Mouse (Mus musculus): ENCODE results near the gene Kat8.
A peak's percentile ranks its signal among the peaks of the same experiment; 100 is the strongest.

Kat8 gene

DNA sequence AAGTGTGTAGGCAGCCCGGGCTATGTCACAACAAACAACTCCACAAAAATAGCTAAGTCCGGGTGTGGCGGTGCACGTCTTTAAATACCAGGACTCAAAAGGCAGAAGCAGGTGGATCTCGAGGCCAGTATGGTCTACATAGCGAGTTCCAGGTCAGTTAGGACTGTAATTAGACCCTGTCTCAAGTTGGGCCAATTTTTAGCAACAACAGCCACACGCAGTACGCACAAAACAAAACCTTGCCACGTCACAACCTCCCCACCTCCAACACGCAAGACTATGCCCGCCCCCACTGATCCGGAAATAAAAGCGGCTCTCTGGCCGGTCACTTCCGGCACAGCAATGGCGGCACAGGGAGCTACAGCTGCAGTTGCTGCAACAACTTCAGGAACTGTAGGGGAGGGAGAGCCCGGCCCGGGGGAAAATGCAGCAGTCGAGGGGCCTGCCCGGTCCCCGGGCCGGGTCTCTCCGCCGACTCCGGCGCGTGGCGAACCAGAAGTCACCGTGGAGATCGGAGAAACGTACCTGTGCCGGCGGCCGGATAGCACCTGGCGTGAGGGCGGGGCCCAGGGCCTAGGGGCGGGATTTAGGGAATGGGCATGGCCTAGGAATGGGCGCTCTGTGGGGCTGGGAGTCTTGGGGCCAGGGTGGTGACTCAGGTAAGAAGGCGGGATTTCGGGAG is at the start of gene Kat8:
Gene Kat8, plus strand, starts transcription at position 327 of the 682 bp plus-strand sequence.
- DNase-seq (ENCODE audit: low read depth) = peak; percentile 97

- DNase-seq (ENCODE audit: low read depth) = no peak
Measured at GRCm38 (mm10) chr7:127866434-127866833, 45.9 kb upstream of the Kat8 start.

DNA sequence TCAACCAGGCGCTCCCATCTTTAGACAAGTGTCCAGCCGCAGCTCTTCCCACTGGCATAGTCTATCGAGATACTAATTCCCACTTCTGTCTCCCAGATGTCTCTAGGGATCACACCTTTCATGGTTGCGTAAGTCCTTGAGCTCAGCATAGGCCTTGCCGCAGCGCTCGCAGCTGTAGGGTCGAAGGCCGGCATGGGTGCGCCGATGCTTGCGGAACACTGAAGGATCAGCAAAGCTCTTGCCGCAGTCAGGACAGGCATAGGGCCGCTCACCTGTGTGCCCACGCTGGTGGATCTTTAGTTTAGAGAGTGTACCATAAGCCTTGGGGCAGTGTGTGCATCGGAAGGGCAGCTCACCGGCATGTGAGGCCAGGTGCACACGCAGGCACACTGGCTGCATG is 44.7 kb upstream of the Kat8 start:
- DNase-seq (ENCODE audit: low read depth) = no peak

GRCm38 (mm10) chr7:127869149-127869810 is 43.0 kb upstream of the Kat8 start:
- DNase-seq (ENCODE audit: low read depth) = no peak

GRCm38 (mm10) chr7:127870136-127870821 is 42.0 kb upstream of the Kat8 start:
- DNase-seq (ENCODE audit: low read depth) = peak; percentile 31

- no peak for DNase-seq (ENCODE audit: low read depth)
Measured at GRCm38 (mm10) chr7:127874812-127875626, 37.3 kb upstream of the Kat8 start.

DNA sequence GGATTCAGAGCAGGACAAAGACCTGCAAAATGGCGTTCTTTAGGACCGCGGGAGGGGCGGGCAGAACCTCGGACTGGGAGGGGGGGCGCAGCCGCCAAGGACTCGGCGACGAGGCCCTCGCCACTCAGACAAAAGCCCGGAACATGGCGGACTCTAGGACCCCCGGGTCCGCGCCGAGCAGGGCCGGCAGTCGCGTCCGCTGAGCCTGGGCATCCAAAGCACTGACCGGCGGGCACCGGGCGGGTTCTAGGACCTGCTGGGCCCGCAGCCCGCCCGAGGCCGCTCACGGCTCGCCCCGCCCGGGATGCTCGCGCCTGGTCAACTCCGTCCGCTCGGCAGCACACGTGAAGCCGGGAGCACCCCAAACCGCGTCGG is 36.7 kb upstream of the Kat8 start:
- DNase-seq (ENCODE audit: low read depth) = peak; percentile 89

- peak; percentile 90 for DNase-seq (ENCODE audit: low read depth)
Measured at GRCm38 (mm10) chr7:127876041-127876466, 36.3 kb upstream of the Kat8 start, which contains the start of gene Zfp646. Gene Zfp646, plus strand, starts transcription at chr7:127876221.

- DNase-seq (ENCODE audit: low read depth) = peak; percentile 96
Measured at GRCm38 (mm10) chr7:127876467-127877348, 35.6 kb upstream of the Kat8 start, which contains the start of gene Zfp668. Gene Zfp668, minus strand, starts transcription at chr7:127876828.

GRCm38 (mm10) chr7:127879301-127879700 is 33.0 kb upstream of the Kat8 start:
- DNase-seq (ENCODE audit: low read depth) = no peak

- no peak for DNase-seq (ENCODE audit: low read depth)
Measured at GRCm38 (mm10) chr7:127880431-127880830, 31.9 kb upstream of the Kat8 start.

- no peak for DNase-seq (ENCODE audit: low read depth)
Measured at GRCm38 (mm10) chr7:127885951-127886350, 26.4 kb upstream of the Kat8 start.

- no peak for DNase-seq (ENCODE audit: low read depth)
Measured at GRCm38 (mm10) chr7:127886551-127886950, 25.8 kb upstream of the Kat8 start.

DNA sequence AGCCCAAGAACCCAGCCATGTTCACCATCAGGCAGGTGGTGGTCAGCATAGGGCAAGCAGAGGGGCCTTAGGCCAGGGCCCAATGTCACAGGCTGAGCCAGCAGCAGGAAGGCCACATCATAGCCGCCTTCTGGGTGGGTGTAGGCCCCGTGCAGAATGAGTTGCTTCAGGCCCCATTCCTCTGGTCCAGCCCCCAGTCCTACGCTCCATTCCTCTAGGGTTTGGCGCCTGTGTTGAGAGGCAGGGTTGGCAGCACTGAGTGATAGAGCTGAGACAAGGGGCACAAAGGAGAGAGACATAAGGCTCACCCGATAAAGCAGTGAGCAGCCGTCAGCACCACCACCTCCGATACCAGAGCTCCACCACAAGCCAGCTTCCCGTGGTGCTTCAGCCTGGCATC is 25.1 kb upstream of the Kat8 start:
- no peak for DNase-seq (ENCODE audit: low read depth)

GRCm38 (mm10) chr7:127887781-127888180 is 24.5 kb upstream of the Kat8 start:
- no peak for DNase-seq (ENCODE audit: low read depth)

DNA sequence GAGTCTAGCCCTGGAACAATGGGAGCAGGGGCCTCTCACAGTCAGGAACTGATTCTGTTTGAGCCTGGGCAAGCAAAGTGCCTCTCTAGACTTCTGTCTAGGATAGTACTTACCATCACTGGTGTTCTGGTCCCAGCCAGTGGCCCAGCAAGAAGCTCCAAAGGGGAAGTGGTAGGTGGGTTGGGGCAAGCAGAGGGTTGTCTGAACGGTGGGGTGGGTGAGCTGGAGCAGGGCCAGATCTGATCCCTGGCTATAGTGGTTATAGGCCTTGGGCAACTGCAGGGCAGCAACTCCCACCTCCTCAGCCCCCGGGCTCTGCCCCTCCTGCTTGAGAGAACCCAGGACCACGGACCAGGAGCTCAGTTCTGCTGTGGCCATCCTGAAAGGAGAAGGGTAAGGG is 23.5 kb upstream of the Kat8 start:
- no peak for DNase-seq (ENCODE audit: low read depth)

DNA sequence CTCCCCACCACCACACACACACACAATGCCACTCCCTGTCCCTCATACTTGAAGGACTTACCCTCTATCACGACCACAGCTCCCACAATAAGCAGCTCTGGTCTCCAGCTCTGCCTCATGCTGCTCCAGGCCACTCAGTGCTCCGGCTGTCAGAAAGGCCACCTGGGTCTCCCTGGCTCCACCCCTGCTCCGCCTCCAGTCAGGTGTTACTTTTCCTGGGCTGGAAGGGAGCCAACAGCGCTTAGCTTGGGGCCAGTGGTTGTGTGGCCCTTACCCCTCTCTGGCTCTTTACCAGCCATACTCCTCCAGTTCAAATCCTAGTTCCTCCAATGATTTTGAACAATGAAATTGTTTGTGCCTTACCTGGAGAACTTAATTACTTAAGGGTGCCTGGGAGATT is 21.5 kb upstream of the Kat8 start, which contains the start of gene Prss53:
Gene Prss53, minus strand, starts transcription at position 173 of the 400 bp plus-strand sequence.
- DNase-seq (ENCODE audit: low read depth) = no peak

- no peak for DNase-seq (ENCODE audit: low read depth)
Measured at GRCm38 (mm10) chr7:127894480-127894879, 17.8 kb upstream of the Kat8 start.

DNA sequence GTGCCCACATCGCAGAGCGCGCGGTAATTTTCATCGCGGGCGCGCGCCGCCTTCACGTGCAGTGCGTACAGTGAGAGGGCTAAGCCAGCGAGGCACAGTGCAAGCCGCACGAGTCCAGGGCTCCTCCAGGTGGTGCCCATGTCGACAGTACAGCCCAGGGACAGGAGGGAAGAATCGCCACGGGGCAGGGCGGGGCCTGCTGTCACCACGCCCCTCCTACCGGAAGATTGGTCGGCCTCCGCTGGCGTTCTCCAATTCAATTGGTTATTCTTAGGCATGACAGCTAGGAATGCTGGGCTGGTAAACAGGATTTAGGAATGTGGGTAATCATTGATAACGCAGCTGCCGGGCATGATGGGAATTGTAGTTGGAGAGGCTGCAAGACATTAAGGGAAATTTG is 16.9 kb upstream of the Kat8 start, which contains the start of the genes Gm21974 and Vkorc1:
Gene Gm21974, minus strand, starts transcription at position 13 of the 400 bp plus-strand sequence.
Gene Vkorc1, minus strand, starts transcription at position 176 of the 400 bp plus-strand sequence.
- peak; percentile 93 for DNase-seq (ENCODE audit: low read depth)

DNA sequence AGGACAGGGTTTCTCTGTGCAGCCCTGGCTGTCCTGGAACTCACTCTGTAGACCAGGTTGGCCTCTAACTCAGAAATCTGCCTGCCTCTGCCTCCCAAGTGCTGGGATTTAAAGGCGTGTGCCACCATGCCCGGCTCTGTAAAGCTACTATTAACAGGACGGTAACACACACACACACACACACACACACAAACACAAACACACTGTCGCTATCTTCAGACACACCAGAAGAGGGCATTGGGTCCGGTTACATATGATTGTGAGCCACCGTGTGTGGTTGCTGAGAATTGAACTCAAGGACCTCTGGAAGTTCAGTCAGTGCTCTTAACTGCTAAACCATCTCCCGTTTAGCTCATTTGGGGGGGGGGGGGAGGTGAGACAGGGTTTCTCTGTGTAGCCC is 16.4 kb upstream of the Kat8 start:
- peak; percentile 42 for DNase-seq (ENCODE audit: low read depth)

DNA sequence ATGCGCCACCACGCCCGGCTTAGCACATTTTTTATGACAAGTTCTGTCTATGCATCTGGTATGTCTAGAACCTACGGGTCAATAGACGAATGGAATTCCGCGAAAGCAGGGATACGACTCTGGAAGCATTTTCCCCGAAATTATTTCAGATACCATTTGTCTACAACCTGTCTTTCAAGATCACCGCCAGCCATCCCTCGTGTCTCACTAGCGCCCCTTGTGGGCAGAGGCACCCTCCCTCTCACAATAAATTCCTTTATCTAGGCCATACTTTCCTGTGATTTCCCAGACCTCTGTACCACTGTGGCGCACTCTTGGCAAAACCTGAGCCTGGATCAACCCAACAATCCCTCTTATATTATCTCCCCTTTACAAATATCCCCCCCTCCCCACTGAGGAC is 15.9 kb upstream of the Kat8 start:
- peak; percentile 87 for DNase-seq (ENCODE audit: low read depth)

Data from induced T-regulatory cell, adult 2 months (primary cell).